Mouse (Mus musculus) heart, postnatal 10 days (tissue): ENCODE measurements at regions not wholly inside any gene's neighbourhood (a gene's known extent, or its start where the extent isn't known, plus 50 kb on each side); places are given as distances from the start of the nearest gene placed in this dataset.

Experiments
- DNase-seq, 2 experiments: peaks; one replicate each; pipeline ENCODE4 v3.0.0; 2021
- intact Hi-C: fragments of 180-260 bp; cut with DNase I; formaldehyde crosslinking; loops from one replicate; pipeline ENCODE4 v1.15.1; 2025

DNA sequence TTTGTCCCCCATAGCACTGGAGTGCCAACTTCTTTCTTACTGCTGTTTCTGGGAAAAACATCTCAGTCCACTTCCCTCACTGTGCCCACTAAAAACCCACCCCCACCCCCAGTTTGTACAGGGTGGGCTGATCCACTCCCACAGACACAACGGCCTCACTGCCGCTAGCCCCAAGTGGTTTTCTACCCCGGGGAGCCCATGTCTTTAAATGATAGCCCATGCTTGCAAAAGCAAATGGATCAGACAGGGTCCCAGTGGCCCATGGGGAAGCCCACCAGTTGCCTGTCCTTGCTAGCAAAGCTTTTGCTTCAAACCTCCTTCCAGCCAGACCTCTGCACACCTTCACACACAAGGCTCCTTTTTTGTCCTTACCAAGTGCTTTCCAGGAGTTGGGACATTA lies 257.0 kb upstream of the Rnaseh2b start:
- no peak for DNase-seq
- intact Hi-C loops, result no loop called here

DNA sequence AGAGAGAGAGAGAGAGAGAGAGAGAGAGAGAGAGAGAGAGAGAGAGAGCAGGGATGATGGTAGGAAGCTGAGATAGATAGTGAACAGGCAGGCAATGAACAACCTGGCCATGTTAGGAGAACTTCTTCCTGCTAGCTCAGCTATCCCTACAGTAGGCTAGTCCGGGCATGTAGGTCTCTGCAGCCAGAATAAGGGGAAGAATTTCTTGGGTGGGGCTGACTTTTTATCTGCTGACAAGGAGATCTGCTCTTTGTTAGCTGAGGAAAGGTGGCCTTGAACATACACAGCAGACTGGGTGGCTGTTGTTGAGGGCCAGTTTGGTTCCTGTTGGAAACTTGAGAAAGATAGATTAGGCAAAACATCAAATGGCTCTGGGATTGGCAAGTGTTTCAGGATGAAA lies 254.9 kb upstream of the Rnaseh2b start:
- no peak for DNase-seq
- intact Hi-C loops, result no loop called here

DNA sequence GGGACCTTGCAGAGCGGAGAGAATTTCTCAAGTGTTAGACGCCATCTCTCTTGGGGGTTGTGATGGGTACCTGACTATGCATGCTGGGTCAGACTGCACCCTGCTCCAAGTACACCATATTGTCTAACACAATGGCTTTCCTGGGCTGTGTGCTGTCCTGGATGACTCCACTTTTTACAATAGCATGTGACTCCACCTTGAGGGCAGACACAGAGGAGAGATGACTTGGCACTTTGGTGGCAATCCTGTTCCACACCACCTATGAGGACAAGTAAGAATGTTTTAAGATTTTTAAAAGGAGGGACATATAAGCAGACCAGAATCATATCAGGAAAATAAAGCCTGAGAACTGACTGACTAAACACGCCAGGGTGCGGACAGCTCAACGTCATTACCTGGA lies 254.5 kb upstream of the Rnaseh2b start:
- intact Hi-C loops, result no loop called here
- DNase-seq, result no peak

DNA sequence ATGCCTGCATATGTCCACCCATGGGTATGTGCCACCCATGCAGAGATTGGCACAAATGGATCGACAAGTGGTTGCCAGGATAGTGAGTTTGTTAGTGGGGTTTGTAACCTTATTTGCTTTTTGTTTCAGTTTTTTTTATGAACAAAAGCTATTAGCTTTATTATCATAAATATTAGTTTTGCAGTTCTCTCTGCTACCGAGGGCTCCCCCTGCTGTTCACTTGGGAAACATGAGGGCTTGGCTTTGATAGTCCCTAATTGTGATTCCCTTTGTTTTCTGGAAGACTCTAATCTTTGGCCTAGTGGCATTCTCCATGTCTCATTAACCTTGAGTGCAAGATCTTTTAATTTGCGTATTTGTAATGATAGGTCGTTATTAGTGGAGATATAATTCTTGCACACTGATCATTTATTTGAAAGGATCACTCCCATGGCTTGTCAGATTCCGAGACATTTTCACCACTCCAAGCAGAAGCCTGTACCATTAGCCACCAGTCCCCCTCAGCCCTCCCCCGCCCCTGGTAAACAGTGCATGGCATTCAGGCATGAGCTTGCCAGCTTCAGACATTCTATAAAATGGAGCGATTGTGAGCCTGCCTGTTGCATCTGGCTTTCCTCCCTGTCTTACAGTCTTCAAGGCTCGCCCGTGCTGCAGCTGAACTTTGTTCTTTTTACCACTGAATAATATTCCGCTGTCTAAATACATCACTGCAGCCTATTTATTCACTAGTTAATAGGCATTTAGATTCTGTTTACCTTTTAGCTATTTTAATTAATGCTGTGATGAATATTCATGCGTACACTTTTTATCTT lies 249.9 kb upstream of the Rnaseh2b start:
- DNase-seq, result peak; percentile 72 to 84
- intact Hi-C loops, result loop anchor here (2.0 to 10.0 kb wide), 4 partner anchors 210 to 472 kb away; partner anchors contain the start of gene Gucy1b2

DNA sequence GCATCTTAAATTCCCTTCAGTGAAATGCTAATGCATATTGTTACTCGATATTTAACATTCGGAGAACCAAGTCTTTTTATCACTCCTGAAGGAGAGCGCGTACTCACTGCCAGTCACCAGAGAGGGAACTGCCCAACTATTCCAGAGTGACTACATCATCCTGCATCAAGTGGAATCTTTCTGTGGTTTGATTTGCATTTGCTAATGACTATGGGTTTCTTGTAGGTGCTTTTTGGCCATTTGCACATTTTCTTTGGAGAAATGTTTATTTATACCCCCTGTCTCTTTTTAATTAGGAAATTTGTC lies 249.3 kb upstream of the Rnaseh2b start:
- intact Hi-C loops, result loop anchor here (2.0 to 10.0 kb wide), 4 partner anchors 209 to 472 kb away; partner anchors contain the start of gene Gucy1b2
- DNase-seq, result no peak

DNA sequence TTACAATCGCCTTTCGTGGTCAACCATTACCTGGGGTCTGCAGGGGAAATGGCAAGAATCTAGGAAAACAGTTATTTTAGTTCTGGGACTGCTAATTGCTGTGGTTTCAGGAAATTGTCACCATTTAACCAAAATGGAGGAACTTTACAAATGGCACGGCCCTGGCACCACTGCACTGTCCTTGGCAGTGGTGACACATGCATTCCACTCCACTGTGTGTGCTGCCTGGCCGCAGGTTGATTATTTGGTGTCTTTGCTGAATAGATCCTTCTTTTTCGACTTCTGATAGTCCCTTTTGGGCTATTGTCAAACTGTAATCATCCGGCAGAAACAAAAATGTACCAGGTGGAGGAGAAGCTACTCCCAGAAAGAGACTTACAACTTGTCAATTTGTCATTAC lies 241.4 kb upstream of the Rnaseh2b start:
- DNase-seq, result no peak
- intact Hi-C loops, result no loop called here

DNA sequence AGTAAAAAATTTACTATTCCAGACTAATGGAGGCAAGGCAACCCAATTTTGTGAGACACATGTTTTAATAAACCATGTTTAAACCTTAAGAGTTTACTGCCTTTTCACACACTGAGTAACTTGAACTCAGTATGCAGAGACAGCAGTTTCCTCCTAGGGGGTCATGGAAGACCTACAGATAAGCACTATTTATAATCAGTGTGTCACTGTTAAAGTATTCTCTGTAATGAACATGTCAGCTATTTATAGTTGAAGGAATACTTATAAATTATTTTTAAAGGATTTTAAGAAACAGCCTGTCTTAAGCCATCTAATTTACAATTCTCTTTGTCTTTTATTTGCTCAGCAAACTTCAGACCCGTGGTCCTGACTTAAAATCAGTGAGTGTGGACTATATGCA lies 240.5 kb upstream of the Rnaseh2b start:
- no peak for DNase-seq
- intact Hi-C loops, result no loop called here

DNA sequence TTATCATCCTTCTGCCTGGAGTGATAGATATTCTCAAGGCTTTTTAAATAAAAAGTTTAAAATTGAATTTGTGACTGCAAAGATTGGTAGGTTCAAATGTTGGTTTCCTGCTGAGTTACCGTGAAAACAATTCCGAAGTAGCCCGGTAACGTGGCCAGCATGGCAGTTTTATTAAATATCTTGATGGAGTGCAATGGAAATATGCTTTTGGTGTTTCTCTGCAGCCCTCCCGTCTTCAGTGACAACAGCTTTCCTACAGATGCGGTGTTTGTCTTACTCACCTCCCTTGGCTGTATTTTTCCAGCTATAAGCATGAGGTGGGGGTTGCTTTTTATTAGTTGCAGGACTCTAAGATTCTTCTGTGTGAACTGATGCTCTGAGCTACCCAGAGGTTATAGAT lies 239.4 kb upstream of the Rnaseh2b start:
- intact Hi-C loops, result no loop called here
- DNase-seq, result no peak

DNA sequence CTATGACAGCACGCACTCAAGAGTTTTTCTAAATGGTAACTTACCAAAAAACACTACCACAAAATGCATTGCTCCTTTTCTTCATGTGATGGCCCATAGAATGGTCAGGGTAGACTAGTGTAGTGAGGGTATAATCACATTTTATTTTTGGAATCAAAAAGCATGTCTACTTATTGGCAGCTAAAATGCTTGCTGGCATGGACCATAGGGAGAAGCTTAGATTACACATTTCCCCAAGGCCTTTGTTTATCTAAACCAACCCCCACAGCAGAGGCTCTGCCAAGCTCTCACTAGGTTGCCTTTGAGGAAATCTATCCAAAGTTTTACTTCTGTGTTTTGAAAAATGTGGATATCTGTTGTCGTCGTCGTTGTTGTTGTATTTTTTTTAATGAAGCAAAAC lies 235.3 kb upstream of the Rnaseh2b start:
- DNase-seq, result peak; percentile 48 to 61
- intact Hi-C loops, result loop anchor here (5.0 kb wide), 1 partner anchor 115 kb away; no protein-coding TSS in a partner anchor

DNA sequence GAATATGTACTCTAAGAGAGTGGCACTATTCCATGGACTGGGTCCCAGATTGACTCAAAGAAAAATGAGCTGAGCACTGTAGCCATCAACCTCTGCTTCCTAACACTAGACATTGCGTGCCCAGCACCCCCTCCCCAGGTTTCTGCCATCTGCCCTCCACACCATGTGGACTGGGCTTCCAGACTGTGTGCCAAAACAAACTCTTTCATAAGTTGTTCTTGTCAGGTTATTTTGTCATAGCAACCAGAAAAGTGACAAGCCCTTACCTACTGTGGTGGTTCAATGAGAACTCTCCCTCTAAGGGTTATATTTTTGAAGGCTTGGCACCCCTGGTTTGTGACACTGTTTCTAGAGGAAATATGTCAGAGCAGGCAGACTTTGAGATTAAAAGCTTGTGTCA lies 234.3 kb upstream of the Rnaseh2b start:
- intact Hi-C loops, result loop anchor here (5.0 kb wide), 1 partner anchor 114 kb away; no protein-coding TSS in a partner anchor
- DNase-seq, result no peak

DNA sequence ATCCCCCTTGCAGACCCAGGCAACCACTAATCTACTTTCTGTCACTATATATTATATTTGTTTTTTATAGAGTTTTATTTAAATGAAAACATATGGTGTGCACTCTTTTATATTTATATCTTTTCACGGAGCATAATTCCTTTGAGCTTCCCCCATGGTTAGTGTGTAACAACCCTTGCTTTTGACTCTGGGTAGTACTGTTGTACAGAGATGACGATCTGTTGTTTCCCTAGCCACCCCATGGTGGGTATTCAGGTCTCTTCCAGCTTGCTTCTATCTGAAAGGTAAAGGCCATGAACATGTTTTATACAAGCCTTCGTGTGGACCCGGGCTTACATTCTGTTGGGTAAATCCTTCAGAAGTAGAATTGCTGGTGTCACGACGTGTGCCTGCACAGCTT lies 221.2 kb upstream of the Rnaseh2b start:
- intact Hi-C loops, result no loop called here
- no peak for DNase-seq

DNA sequence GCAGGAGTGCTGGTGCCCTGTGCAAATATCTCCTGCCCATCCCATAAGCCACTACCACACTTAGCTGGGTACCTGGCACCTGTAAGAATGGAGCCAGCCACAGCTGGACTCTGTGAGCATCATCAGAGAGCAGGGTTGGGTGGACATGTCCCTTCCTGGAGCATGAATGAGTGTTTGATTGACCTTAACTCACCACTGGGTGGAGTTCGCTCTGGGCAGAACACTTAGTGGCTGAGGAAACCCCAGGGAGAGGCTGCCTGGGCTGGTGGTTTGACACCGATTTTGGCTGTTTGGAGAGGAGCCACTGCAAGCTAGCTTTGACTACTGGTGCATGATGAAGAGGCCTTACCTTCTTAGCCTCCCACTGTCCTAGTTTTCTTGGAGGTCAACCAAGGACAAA lies 208.3 kb upstream of the Rnaseh2b start:
- intact Hi-C loops, result no loop called here

DNA sequence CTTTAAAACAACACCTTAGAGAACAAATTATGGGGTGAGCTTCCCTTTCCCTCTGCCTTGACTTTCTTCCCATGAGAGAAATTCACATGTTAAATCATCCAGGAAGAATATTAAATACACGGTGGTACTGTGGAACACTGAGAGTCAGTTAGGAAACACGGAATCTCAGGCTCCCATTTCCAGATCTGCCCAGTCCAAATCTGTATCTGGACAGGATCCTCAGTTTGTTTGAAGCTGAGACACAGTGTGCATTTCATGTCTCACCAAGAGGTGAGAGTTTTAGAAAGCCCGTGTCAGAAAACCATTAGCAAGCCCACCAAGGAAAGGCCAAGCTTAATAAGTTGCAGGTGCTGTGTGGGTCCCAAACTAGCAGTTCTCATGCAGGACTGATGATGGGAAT lies 204.2 kb upstream of the Rnaseh2b start:
- no peak for DNase-seq
- intact Hi-C loops, result no loop called here

More for the DNA sequence above, 208.3 kb upstream of the Rnaseh2b start:
- no peak for DNase-seq

DNA sequence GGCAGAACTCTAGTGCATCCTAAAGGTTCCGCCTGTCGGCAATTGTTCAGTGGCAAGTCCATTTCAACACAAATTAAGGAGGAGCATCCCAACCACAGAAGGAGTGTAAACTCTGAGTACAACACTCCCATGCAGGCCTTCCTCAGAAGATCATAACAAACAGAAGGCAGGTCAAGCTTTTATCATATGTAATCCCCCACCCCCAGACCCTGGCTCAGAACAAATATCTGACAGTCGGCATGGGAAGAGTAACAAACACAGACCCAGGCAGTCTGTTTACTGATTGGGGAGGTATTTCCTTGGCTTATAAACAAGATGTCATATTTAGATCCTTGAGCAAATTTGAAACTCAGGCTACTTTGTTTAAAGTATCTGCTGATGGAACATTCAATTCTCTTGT lies 174.9 kb upstream of the Rnaseh2b start:
- intact Hi-C loops, result no loop called here
- DNase-seq, result no peak

DNA sequence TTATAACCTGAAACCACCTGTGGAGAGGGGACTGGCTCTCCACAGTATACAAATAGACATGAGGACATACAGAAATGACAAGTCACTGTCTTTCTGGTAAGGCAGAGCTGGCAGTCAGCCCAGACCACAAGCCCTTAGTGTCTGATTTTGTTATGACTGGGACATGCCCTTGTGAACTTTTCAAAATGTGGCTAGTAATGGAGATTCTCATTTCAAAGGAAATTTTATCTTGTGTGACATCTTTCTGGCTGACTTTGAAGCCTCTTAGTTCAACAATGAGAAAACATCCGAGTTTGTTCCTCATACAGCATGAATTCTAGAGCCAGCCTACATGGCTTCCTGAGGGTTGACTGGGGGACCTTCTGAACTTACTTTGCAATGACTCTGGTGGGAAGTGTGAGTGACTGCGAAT lies 173.8 kb upstream of the Rnaseh2b start:
- no peak for DNase-seq
- intact Hi-C loops, result no loop called here

DNA sequence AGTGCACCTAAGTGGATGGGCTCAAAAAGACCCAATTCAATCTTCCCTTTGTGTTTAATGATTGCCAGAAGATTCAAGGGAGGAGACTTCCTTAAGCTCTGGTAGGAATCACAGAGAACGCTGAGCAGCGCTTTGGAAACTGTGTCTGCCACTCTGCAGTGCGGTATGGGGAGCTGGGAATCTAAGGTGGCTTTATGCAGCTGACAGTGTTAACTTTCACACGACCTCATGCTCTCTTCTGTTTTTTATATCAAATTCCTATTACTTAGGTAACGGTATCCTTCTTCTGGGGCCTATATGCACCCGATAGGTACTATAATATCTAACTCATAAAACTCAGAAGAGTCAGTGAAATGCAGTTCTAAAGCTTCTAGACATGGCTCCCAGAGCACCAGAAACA lies 163.5 kb upstream of the Rnaseh2b start:
- DNase-seq, result no peak
- intact Hi-C loops, result no loop called here

DNA sequence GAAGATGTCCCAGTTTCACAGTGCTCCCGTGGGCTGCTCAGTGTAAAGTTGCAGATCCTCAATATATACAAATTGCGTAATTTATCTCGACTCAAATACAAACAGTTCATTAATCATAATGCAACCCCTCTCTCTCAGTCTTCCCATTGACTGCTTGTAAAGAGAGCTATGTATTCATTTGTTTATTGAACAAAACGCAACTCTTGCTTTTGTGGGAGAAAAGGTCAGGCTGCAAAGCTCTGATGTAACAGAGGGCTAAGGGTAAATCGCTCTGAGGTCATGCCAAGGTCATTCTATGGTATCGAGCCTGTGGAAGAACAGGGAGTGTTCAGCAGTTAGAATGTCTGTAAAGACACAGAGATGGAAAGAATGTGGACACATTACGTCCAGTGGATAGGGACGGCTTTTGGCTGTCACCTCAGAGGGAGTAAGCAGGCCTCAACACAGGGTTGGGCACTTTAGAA lies 160.0 kb upstream of the Rnaseh2b start:
- intact Hi-C loops, result no loop called here
- no peak for DNase-seq

DNA sequence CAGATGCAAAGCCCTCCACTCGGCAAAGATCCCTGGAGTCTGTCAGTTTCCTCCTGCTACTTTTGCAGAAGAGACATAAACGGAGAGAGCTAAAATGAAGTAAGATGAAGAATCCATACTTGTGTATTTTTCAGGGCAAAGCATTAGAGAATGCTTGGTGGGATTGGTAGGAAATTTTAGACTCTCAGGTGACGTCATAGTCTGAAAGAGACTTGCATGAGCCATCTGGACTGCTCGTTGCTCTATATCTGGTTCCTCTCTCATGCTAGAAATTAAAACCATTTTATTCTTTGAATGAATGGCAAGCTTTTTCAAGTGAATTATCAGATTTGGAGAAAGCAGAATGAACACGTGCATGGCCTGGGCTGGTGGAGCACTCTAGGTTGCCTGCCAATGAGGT lies 154.4 kb upstream of the Rnaseh2b start:
- DNase-seq, result no peak
- intact Hi-C loops, result no loop called here

DNA sequence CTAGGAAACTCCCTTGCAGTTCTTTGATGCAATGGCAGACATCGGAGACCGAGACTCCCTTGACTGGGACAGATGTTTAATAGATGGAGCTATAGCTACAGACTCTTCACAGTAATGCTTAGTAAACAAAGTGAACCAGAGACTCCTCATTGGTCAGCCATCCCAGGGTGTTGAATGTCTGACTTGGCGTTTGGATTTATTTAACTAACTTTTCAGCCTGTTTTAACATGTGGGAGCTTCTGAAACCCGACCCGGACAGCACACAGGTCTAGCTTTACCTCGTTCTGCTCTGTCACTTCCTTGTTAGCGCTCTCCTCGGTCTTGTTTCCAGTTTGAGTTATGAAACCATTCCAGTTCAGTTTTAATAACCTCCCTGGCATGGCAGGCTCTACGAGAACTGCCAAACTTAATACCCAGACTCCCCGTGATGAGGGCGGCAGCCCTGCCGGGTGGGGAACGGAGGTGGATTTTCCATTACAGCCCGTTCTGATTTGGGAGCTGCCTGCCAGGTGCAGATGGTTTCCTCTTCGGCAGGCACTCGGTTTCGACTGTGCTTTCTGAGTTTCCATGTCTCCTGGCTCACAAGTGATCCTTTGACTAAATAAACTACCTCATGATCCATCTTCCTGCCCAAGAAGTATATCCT lies 147.9 kb upstream of the Rnaseh2b start:
- intact Hi-C loops, result no loop called here
- no peak for DNase-seq

DNA sequence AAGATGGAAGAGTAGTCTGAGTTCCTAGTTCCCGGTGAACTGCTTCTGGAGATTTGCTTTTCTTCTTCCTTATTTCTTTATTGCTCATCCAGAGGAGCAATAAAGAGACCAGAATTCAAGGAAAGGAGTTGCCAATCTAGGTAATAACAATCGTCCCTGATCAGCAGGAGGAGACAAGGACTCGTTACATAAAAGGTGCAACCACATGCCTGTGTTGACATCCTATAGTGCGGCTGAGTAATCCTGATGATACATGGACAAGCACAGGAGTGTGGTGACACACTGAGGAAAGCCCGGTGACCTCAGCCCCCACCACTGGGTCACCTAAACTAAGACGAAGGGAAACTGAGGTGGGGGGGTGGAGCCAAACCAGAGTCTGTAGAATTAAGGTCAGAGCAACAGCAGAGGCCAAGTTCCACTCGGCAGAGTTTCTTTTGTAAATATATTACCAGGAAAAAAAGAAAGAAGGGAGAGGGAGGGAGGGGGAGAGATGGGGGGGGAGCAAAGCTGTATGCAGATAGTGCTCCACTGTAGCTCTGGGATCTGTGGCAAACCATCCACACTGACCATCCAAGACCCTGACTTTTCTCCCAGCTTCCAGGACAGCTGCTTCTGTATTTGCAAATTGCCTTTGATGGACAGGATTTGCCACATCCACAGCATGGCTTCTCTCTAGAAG lies 135.2 kb upstream of the Rnaseh2b start:
- intact Hi-C loops, result no loop called here
- DNase-seq, result no peak

DNA sequence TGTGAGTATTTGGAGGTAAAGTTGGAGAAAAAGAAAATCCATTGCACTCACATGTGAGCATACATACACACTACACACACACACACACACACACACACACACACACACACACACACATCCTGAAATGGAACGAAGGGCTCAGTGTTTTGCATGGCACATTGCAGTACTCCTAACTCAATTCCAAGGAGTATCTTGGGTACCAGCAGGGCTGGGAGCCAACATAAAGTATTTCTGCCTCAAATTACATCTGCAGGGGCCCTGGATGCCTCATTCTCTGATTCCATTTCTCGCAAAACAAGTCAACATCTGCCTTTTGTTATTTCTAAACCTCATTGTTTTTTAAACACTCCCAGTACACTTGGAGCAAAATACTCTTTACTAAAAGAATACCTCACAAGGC lies 132.7 kb upstream of the Rnaseh2b start:
- DNase-seq, result no peak
- intact Hi-C loops, result no loop called here
